Mouse (Mus musculus): ENCODE data around the gene Myo1d.

GRCm38 (mm10) chr11:80809993-80810821 is 30.4 kb upstream of the Myo1d start, which contains the start of gene Tmem98:
- TF ChIP-seq CTCF (IDR thresholded peaks at IDR 0.05; ENCODE audit: control insufficient read depth, insufficient read depth, insufficient read length) (no peak), CEBPB (IDR thresholded peaks at IDR 0.05; ENCODE audit: low read depth) (no peak), USF1 (IDR thresholded peaks at IDR 0.05; ENCODE audit: low read depth) (no peak), MAX (IDR thresholded peaks at IDR 0.05) (no peak), MYOD1 (IDR thresholded peaks at IDR 0.05; ENCODE audit: control insufficient read depth, insufficient read length, low read depth) (no peak), MYOG (IDR thresholded peaks at IDR 0.05; ENCODE audit: control insufficient read depth, extremely low read depth, insufficient read length) (no peak)

Measured in C2C12 (cell line).